ENCODE assay signal across 8 mouse cellular contexts in the genomic region with DNA sequence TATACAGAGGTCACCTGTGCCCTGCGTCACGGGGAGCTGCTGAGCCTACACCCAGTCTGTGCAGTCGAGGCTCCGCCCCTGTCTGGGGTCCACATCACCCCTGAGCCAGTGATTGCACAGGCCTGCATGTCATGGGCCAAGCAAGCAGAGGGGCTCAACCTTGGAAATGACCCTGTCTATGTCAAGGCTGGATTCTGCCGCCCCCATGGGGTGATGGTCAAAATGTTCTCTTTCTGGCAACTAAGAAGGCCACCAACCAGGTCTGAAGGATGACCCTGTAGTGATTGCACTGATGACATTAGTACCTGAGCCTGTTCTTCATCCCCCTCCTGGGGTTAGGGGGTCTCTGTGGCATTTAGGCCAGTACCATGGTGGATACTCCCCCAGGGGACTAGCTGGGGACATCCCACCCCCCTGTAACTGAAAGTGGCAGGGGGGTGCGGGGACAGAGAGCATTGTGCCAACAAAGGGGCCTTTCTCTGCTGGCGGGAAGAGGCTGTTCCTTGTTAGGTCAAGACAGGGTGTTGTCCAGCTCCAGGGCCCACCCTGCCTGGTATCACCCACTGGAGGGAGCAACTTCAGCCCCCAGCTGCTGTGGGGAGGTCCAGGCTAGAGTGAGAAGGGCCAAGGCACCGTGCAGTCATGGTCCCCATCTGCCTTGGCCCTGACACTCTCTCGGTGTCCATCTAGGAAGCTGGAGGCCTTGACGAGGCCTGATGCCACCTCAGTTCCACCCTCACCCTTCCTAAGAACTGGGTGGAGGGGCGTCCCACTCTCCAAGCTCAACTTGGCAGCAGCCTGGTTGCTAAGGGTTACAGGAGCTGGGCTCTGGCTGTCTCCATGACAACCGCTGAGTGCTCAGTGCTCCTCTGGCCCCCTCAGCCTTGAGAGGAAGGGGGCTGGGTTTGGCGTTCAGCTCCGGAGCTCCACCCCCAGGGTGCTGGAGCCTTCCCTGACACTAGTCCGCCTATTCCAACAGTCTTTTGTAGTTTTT. TPM values are rescaled to one million over a fixed set of nuclear protein-coding genes. Genes with fewer than 3 reads are reported as not detected.
DNase-seq lines count a peak whose midpoint lies in the region; ATAC-seq and TF ChIP-seq lines count a peak whose summit lies in the region.

No protein-coding gene starts in this region.

- H3K4me1 ChIP-seq in cerebellum, adult 2 months (ENCODE audit: control insufficient read depth, insufficient read depth, low read length) = peaks cover 10% of the 10 kb centered on the region
- peaks cover 11% of the 10 kb centered on the region for H3K4me1 ChIP-seq in liver, postnatal 0 days (ENCODE audit: insufficient read depth)

- 14% methylated on average over 15 of the region's 15 CpGs for WGBS in cerebellum, adult 2 months
- 27% methylated on average over 15 of the region's 15 CpGs for WGBS in liver, postnatal 0 days (ENCODE audit: insufficient replicate concordance)

- TF ChIP-seq POLR2A in cerebellum, adult 2 months (IDR thresholded peaks at IDR 0.05; ENCODE audit: borderline replicate concordance, insufficient read depth, low read length) = no peak

- no peak overlapping the region; the same call in 1 of the 2 replicates for H3K27ac ChIP-seq in cerebellum, adult 2 months (ENCODE audit: insufficient read depth, low read length)
- no peak overlapping the region for H3K27ac ChIP-seq in liver, postnatal 0 days (ENCODE audit: low read depth)

- TF ChIP-seq EP300 in liver, postnatal 0 days (IDR thresholded peaks at IDR 0.05; ENCODE audit: low read depth) = no peak

- ATAC-seq in liver, postnatal 0 days = 0 out of 2 replicates have a peak, but pooled peaks have one; percentile 2

- peak overlapping the region; percentile 83 for H3K4me3 ChIP-seq in cerebellum, adult 2 months (replicated peaks; ENCODE audit: insufficient read depth, low read depth, low read length)
- H3K4me3 ChIP-seq in liver, postnatal 0 days (ENCODE audit: low read depth, low read length) = no peak overlapping the region

- TF ChIP-seq CTCF in cerebellum, adult 2 months (IDR thresholded peaks at IDR 0.05; ENCODE audit: borderline replicate concordance, insufficient read depth, low read depth, low read length) = no peak
- no peak for TF ChIP-seq CTCF in liver, postnatal 0 days (IDR thresholded peaks at IDR 0.05; ENCODE audit: low read depth)

- H3K27me3 ChIP-seq in cerebellum, adult 2 months (ENCODE audit: control insufficient read depth, insufficient read depth, low read length) = no peaks in the 10 kb centered on the region
- peaks cover 29% of the 10 kb centered on the region for H3K27me3 ChIP-seq in liver, postnatal 0 days (ENCODE audit: insufficient read depth, low read length)

- no peak overlapping the region for H3K4me2 ChIP-seq in liver, postnatal 0 days (ENCODE audit: low read depth, low read length)

- H3K9ac ChIP-seq in liver, postnatal 0 days (replicated peaks) = no peak overlapping the region

- peak; percentile 89 for DNase-seq in layer of hippocampus, adult 11-12 months (ENCODE audit: low spot score)
- no peak for DNase-seq in layer of hippocampus, adult 9-10 months (ENCODE audit: low spot score)
- peak; percentile 63 to 66 for DNase-seq in cerebellum, adult 2 months
- peak; percentile 88 for DNase-seq in forelimb bud, embryonic 11.5 days (ENCODE audit: low read depth, low spot score)
- peak; percentile 68 to 80 for DNase-seq in kidney, postnatal 4 days
- no peak for DNase-seq in liver, postnatal 0 days
- DNase-seq in right cerebral cortex, postnatal 4 days = peak; percentile 80
- DNase-seq in urinary bladder, postnatal 36 days (ENCODE audit: low spot score in 2 of 2) = no peak

- H3K9me3 ChIP-seq in liver, postnatal 0 days (ENCODE audit: low read length) = no peaks in the 10 kb centered on the region

- peaks cover 14% of the 10 kb centered on the region; the same call in 1 of the 2 replicates for H3K36me3 ChIP-seq in liver, postnatal 0 days (replicated peaks; ENCODE audit: insufficient read depth, low read length)

RNA-seq across cellular contexts. Expression of gene Cers1, which starts 1.2 kb away (rescaled TPM):
- 55.5 and 56.8 TPM in 2 replicates for polyA plus RNA-seq in cerebellum, adult 2 months (2012; rRNA removed)
- 0.12 TPM in 1 of 2 replicates, not detected in the other for polyA plus RNA-seq in liver, postnatal 0 days (2015; fragmentation: Nextera tagmentation; extraction: Ambion mirVana)

RNA-seq across cellular contexts. Expression of gene Gdf1, which starts 12.8 kb away (rescaled TPM):
- polyA plus RNA-seq in cerebellum, adult 2 months (2012; rRNA removed) = 19.1 and 21.0 TPM in 2 replicates
- 0.16 TPM in 1 of 2 replicates, not detected in the other for polyA plus RNA-seq in liver, postnatal 0 days (2015; fragmentation: Nextera tagmentation; extraction: Ambion mirVana)

RNA-seq across cellular contexts. Expression of gene Cope, which starts 14.5 kb away (rescaled TPM):
- 286 and 287 TPM in 2 replicates for polyA plus RNA-seq in cerebellum, adult 2 months (2012; rRNA removed)
- polyA plus RNA-seq in liver, postnatal 0 days (2015; fragmentation: Nextera tagmentation; extraction: Ambion mirVana) = 162 and 171 TPM in 2 replicates

RNA-seq across cellular contexts. Expression of gene Ddx49, which starts 14.5 kb away (rescaled TPM):
- polyA plus RNA-seq in cerebellum, adult 2 months (2012; rRNA removed) = 42.9 and 45.0 TPM in 2 replicates
- 15.2 and 16.3 TPM in 2 replicates for polyA plus RNA-seq in liver, postnatal 0 days (2015; fragmentation: Nextera tagmentation; extraction: Ambion mirVana)

RNA-seq across cellular contexts. Expression of gene Homer3, which starts 34.2 kb away (rescaled TPM):
- polyA plus RNA-seq in cerebellum, adult 2 months (2012; rRNA removed) = 262 and 322 TPM in 2 replicates
- 4.3 and 5.6 TPM in 2 replicates for polyA plus RNA-seq in liver, postnatal 0 days (2015; fragmentation: Nextera tagmentation; extraction: Ambion mirVana)

Comparison
In these comparisons a context has a peak if more than half of its experiments do, and no peak if none do; other contexts are left out.
1. DNase-seq: peak in layer of hippocampus, adult 11-12 months (single experiment), cerebellum, adult 2 months (2 of 2), forelimb bud, embryonic 11.5 days (single experiment), kidney, postnatal 4 days (2 of 2) and right cerebral cortex, postnatal 4 days (single experiment); none in layer of hippocampus, adult 9-10 months (single experiment), liver, postnatal 0 days (single experiment) and urinary bladder, postnatal 36 days (0 of 2).
2. RNA of gene Cers1, which starts 1.2 kb away (polyA plus RNA-seq): 55.5 to 56.8 TPM in cerebellum, adult 2 months; 0.12 TPM in liver, postnatal 0 days; every median in the first group is over 10 times any median in the second.
3. RNA of gene Gdf1, which starts 12.8 kb away (polyA plus RNA-seq): 19.1 to 21.0 TPM in cerebellum, adult 2 months; 0.16 TPM in liver, postnatal 0 days; every median in the first group is over 10 times any median in the second.